Mouse (Mus musculus) megakaryocyte-erythroid progenitor cell, adult 5-6 weeks (primary cell): ENCODE data around the gene Zdhhc3. TPM values are rescaled to one million over a fixed set of nuclear protein-coding genes. Genes with fewer than 3 reads are reported as not detected.
A peak's percentile ranks its signal among the peaks of the same experiment; 100 is the strongest.

ENCODE experiments used
- ATAC-seq: replicated peaks from 2 replicates; pipeline ENCODE4 v1.8.0; 2016; ENCODE audit warnings: mild to moderate bottlenecking, inconsistent platforms; ENCODE audit not compliant: severe bottlenecking, poor library complexity, low FRiP score, low TSS enrichment
- total RNA-seq, 2 experiments: library from RNA; stranded (forward) in 1 of 2; stranded (reverse) in 1 of 2; fragments of 200-1000, 215-1000 nt in 1 of 2; fragments of >200 nt in 1 of 2; fragmentation: Nextera tagmentation in 1 of 2; gene quantifications; 2 replicates each; pipeline ENCODE4 v1.2.3; 2014 to 2017

Gene Zdhhc3
- total RNA-seq, 2 experiments from 2014 or later = 37.7 to 53.0 TPM

- ATAC-seq = no peak
These were observed 81.3 kb downstream of the Zdhhc3 start for GRCm38 (mm10) chr9:123031496-123032246.

- ATAC-seq = no peak
These were observed 88.8 kb downstream of the Zdhhc3 start for GRCm38 (mm10) chr9:123024201-123024600.

GRCm38 (mm10) chr9:123021636-123022379 is 91.2 kb downstream of the Zdhhc3 start:
- peak; percentile 44 for ATAC-seq

- peak; percentile 88 for ATAC-seq
These were observed 91.9 kb downstream of the Zdhhc3 start, which contains the start of gene Tmem42 for GRCm38 (mm10) chr9:123020995-123021631. TSS of gene Tmem42 (plus strand) at chr9:123021326.

Other genes starting within 250 kb of the Zdhhc3 start
- 54.2 and 64.7 TPM in 2 replicates for gene Zfp445, start 247.2 kb downstream of the Zdhhc3 start, total RNA-seq (2014; fragmentation: Nextera tagmentation)
- 50.1 and 93.1 TPM in 2 replicates for gene Zfp445, start 247.2 kb downstream of the Zdhhc3 start, total RNA-seq (2017)
- gene Zkscan7, start 227.5 kb downstream of the Zdhhc3 start, total RNA-seq (2014; fragmentation: Nextera tagmentation) = 2.2 and 3.2 TPM in 2 replicates
- 3.2 and 3.8 TPM in 2 replicates for gene Zkscan7, start 227.5 kb downstream of the Zdhhc3 start, total RNA-seq (2017)
- gene Zfp105, start 190.1 kb downstream of the Zdhhc3 start, total RNA-seq (2014; fragmentation: Nextera tagmentation) = not detected in 2 replicates
- gene Zfp105, start 190.1 kb downstream of the Zdhhc3 start, total RNA-seq (2017) = not detected in 2 replicates
- 35.0 and 37.7 TPM in 2 replicates for gene 1110059G10Rik, start 162.2 kb downstream of the Zdhhc3 start, total RNA-seq (2014; fragmentation: Nextera tagmentation)
- gene 1110059G10Rik, start 162.2 kb downstream of the Zdhhc3 start, total RNA-seq (2017) = 24.6 and 40.4 TPM in 2 replicates
- gene Kif15, start 162.2 kb downstream of the Zdhhc3 start, total RNA-seq (2014; fragmentation: Nextera tagmentation) = 136 and 143 TPM in 2 replicates
- gene Kif15, start 162.2 kb downstream of the Zdhhc3 start, total RNA-seq (2017) = 280 and 313 TPM in 2 replicates
- gene Tmem42, start 91.9 kb downstream of the Zdhhc3 start, total RNA-seq (2014; fragmentation: Nextera tagmentation) = 4.0 and 16.1 TPM in 2 replicates
- gene Tmem42, start 91.9 kb downstream of the Zdhhc3 start, total RNA-seq (2017) = 5.4 and 9.2 TPM in 2 replicates
- gene Tgm4, start 78.5 kb downstream of the Zdhhc3 start, total RNA-seq (2014; fragmentation: Nextera tagmentation) = 0.62 TPM in 1 of 2 replicates, not detected in the other
- gene Tgm4, start 78.5 kb downstream of the Zdhhc3 start, total RNA-seq (2017) = 0.42 and 1.4 TPM in 2 replicates
- gene Exosc7, start within 50 bp of the Zdhhc3 start, total RNA-seq (2014; fragmentation: Nextera tagmentation) = 104 and 111 TPM in 2 replicates
- 108 and 123 TPM in 2 replicates for gene Exosc7, start within 50 bp of the Zdhhc3 start, total RNA-seq (2017)
- gene Clec3b, start 37.7 kb upstream of the Zdhhc3 start, total RNA-seq (2014; fragmentation: Nextera tagmentation) = not detected in 2 replicates
- gene Clec3b, start 37.7 kb upstream of the Zdhhc3 start, total RNA-seq (2017) = not detected in 2 replicates
- gene Cdcp1, start 102.8 kb upstream of the Zdhhc3 start, total RNA-seq (2014; fragmentation: Nextera tagmentation) = 0.57 and 1.2 TPM in 2 replicates
- 0.38 and 0.72 TPM in 2 replicates for gene Cdcp1, start 102.8 kb upstream of the Zdhhc3 start, total RNA-seq (2017)
- gene Tmem158, start 147.6 kb upstream of the Zdhhc3 start, total RNA-seq (2014; fragmentation: Nextera tagmentation) = 0.85 and 2.1 TPM in 2 replicates
- 4.3 TPM in 1 of 2 replicates, not detected in the other for gene Tmem158, start 147.6 kb upstream of the Zdhhc3 start, total RNA-seq (2017)